Mouse (Mus musculus): ENCODE results near the gene Cfap65.
A peak's percentile ranks its signal among the peaks of the same experiment; 100 is the strongest.

Gene Cfap65

GRCm38 (mm10) chr1:74935402-74935801, at the start of gene Cfap65:
Cfap65 (minus strand) TSS chr1:74935599.
- DNase-seq (ENCODE audit: low read depth in 1 of 2, low spot score in 2 of 2) = no peak

GRCm38 (mm10) chr1:74977001-74977400, 41.6 kb upstream of the Cfap65 start:
- no peak for DNase-seq (ENCODE audit: low read depth in 1 of 2, low spot score in 2 of 2)

- no peak for DNase-seq (ENCODE audit: low read depth in 1 of 2, low spot score in 2 of 2)
Observed at GRCm38 (mm10) chr1:74975936-74976335, 40.5 kb upstream of the Cfap65 start.

- DNase-seq (ENCODE audit: low read depth in 1 of 2, low spot score in 2 of 2) = no peak
Observed at GRCm38 (mm10) chr1:74973590-74973989, 38.2 kb upstream of the Cfap65 start.

- no peak for DNase-seq (ENCODE audit: low read depth in 1 of 2, low spot score in 2 of 2)
Observed at GRCm38 (mm10) chr1:74971353-74972050, 36.1 kb upstream of the Cfap65 start.

- no peak for DNase-seq (ENCODE audit: low read depth in 1 of 2, low spot score in 2 of 2)
Observed at GRCm38 (mm10) chr1:74967962-74968580, 32.7 kb upstream of the Cfap65 start.

GRCm38 (mm10) chr1:74964494-74965215, 29.3 kb upstream of the Cfap65 start:
- peak in 1 of 2 experiments; percentile 29 for DNase-seq (ENCODE audit: low read depth in 1 of 2, low spot score in 2 of 2)

GRCm38 (mm10) chr1:74962853-74963227, 27.4 kb upstream of the Cfap65 start:
- DNase-seq (ENCODE audit: low read depth in 1 of 2, low spot score in 2 of 2) = no peak

- no peak for DNase-seq (ENCODE audit: low read depth in 1 of 2, low spot score in 2 of 2)
Observed at GRCm38 (mm10) chr1:74962126-74962852, 26.9 kb upstream of the Cfap65 start.

- DNase-seq (ENCODE audit: low read depth in 1 of 2, low spot score in 2 of 2) = no peak
Observed at GRCm38 (mm10) chr1:74961722-74962121, 26.3 kb upstream of the Cfap65 start.

- DNase-seq (ENCODE audit: low read depth in 1 of 2, low spot score in 2 of 2) = no peak
Observed at GRCm38 (mm10) chr1:74960059-74960458, 24.7 kb upstream of the Cfap65 start.

GRCm38 (mm10) chr1:74951556-74952210, 16.3 kb upstream of the Cfap65 start, which contains the start of gene Ihh:
Ihh (minus strand) TSS chr1:74951672.
- DNase-seq (ENCODE audit: low read depth in 1 of 2, low spot score in 2 of 2) = no peak

GRCm38 (mm10) chr1:74950576-74951490, 15.4 kb upstream of the Cfap65 start:
- no peak for DNase-seq (ENCODE audit: low read depth in 1 of 2, low spot score in 2 of 2)

GRCm38 (mm10) chr1:74950066-74950465, 14.7 kb upstream of the Cfap65 start:
- DNase-seq (ENCODE audit: low read depth in 1 of 2, low spot score in 2 of 2) = no peak

GRCm38 (mm10) chr1:74949666-74950050, 14.3 kb upstream of the Cfap65 start:
- no peak for DNase-seq (ENCODE audit: low read depth in 1 of 2, low spot score in 2 of 2)

GRCm38 (mm10) chr1:74948784-74949665, 13.6 kb upstream of the Cfap65 start:
- DNase-seq (ENCODE audit: low read depth in 1 of 2, low spot score in 2 of 2) = peak in 1 of 2 experiments; percentile 12

- DNase-seq (ENCODE audit: low read depth in 1 of 2, low spot score in 2 of 2) = no peak
Observed at GRCm38 (mm10) chr1:74947986-74948670, 12.7 kb upstream of the Cfap65 start.

- no peak for DNase-seq (ENCODE audit: low read depth in 1 of 2, low spot score in 2 of 2)
Observed at GRCm38 (mm10) chr1:74941651-74942360, 6.4 kb upstream of the Cfap65 start.
